Mouse (Mus musculus) fat pad, adult 2 months (tissue): Measurements from ENCODE around the gene Fcer1g.
"Not testable (repeated sequence)": the region's sequence is repeated elsewhere in the genome, so short reads cannot be mapped to it uniquely, and the experiment has no call there.

Experiments
- DNase-seq: peaks from one replicate; pipeline ENCODE4 v3.0.0-alpha.2; 2011; ENCODE audit warnings: low read depth, low spot score; ENCODE audit errors: extremely low read depth

Fcer1g gene

DNA sequence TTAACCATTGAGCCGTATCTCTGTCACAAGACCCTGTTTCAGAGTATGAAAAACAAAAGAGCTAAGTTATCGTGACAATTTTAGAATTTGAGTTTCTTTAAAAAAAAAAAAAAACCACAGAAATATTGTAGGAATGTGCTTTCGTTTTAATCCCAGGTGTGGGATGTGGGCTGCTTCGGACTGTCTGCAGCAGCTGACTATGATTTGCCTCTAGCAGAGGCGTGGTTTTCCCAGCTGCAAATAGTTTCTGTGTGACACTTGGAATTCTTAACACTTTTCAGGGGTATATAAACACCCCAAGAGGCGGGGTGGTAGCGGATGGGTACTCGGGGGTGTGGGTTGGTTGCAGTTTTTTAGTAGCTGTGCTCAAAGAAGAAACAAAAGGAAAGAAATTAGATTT lies 11.2 kb upstream of the Fcer1g start:
- no peak for DNase-seq

DNA sequence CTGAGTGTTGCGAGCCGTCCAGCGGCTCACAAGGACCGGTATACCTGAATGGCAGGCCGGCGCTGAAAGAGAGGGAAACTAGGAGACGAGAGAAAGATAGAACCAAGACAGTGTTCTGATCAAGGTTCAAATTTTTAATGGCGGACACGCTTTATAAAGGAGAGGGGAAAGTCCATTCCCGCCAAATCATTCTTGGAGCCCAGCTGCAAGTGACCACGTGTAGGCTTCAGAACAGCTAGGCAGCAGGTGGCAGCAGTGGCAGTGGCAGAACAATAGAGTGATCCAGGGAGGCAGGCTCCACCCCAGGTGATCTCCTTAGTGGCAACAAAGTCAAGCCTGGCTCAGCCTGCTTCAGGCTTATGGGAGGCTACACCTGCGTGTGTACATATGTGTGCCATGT lies 7.8 kb upstream of the Fcer1g start:
- not testable (repeated sequence) for DNase-seq

DNA sequence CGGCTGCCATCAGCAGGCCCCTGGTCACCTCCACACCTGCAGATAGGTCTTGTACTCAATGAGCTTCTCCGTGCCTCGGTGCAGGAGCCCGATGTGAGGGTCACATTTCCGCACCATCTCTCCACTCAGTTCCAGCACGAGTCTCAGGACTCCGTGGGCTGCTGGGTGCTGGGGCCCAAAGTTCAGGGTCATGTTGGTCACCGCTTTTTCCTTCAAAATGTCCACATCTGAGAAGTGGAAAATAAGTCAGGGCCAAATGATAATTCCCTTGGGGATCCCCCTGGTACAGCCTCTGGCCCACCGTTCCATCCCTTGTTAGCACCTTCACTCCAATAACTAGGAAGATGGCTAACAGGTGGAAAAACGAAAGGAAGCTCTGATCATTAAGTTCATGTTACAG lies 6.7 kb upstream of the Fcer1g start:
- no peak for DNase-seq

DNA sequence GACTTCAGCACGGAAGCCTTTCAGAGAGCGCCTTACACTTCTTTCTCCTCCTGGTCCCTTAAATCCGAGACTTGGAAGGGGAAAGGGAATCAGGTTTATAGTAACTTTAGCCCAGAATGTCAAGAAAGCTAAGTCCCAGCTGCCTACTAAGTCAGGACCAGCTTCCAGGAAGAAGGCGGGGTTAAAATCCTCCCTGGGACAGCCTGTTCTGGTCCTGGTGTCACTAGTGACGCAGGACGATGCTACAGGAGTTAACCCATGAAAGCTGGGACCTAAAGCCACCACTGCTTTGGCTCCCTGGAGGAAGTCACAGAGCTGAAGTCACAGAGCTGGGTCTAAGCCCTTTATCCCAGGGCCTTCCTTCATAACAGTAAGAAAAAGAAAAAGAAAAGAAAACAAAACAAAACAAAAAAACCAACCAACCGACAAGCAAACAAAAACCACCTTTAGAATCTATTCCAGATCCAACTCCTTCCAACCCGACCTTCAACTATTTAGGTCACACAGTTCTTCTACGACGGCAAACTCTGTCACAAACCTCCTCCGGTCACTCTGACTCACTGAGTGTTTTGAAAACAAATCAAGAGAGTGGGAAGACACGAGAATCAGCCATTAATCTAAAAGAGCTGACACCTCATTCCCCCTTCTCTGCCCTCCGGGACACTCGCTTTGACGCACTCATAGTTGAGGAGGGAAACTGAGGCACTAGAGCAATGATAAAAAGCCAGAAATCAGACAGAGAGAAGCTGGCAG lies 6.0 kb upstream of the Fcer1g start:
- DNase-seq: no peak

DNA sequence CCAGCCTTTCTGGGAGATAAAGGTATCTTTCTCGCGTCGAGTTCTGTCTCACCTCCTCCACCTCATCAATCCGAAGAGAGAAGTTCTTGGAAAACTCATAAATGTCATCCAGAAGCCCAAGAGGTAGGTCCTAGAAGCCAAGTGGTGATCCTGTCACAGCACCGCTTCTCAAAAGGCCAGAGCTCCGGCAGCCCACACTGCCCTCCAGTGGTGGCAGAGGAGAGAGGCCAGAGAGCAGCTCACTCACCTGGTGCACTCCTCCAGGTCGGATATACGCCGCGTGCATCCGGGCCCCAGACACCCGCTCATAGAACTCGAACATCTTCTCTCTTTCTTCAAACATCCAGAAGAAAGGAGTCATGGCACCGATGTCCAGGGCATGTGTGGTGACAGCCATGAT lies 4.3 kb upstream of the Fcer1g start:
- DNase-seq: no peak

DNA sequence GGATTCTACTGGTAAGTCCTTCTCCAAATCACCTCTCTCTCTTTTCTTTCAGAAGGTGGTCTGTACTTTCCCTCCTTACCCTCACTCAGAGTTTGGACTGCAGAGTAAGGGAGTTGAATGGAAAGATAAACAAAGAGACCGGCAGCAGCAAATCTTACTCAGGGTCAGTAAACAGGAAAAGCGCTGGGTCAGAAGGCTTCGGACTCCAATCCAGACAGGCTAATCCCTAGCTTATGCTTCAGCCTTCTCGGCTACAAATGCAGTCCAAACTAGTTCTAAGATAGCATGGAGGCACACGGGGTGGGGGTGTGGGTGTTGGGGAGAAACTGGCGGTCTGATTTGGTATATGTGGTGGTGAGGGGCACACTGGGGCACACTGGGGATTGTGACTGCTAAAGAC lies 3.3 kb upstream of the Fcer1g start:
- no peak for DNase-seq

DNA sequence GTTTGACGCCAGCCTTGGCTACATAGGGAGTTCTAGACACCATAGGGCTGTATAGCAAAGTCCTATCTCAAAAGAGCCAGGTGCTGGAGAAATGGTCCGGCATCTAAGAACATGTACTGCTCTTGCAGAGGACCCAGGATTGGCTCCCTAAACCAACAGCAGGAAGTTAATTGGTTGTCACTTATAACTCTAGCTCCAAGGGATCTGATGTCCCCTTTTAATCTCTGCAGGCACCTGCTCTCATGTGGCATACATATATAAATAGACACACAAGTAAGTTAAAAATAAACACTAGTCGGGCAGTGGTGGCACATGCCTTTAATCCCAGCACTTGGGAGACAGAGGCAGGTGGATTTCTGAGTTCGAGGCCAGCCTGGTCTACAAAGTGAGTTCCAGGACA lies 1.6 kb upstream of the Fcer1g start:
- DNase-seq: no peak

DNA sequence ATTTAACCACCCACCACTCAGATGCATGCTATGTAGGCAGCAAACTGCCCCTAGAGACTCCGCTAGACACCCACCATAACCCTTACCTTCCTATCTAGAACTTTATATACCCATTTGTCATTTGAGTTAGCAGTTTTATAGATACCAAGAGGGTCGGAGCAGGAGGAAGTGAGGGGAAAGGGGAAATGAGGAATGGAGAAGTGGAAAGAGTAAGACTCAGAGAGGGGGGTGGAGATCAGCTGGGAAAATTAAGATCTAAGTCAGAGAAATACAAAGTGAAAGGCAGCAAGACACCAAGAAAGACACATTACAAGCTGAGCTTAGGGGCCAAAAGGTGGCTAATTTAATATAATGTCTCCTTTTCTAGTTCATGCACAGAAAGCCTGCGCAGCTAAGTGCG lies 373 bp upstream of the Fcer1g start:
- no peak for DNase-seq

DNA sequence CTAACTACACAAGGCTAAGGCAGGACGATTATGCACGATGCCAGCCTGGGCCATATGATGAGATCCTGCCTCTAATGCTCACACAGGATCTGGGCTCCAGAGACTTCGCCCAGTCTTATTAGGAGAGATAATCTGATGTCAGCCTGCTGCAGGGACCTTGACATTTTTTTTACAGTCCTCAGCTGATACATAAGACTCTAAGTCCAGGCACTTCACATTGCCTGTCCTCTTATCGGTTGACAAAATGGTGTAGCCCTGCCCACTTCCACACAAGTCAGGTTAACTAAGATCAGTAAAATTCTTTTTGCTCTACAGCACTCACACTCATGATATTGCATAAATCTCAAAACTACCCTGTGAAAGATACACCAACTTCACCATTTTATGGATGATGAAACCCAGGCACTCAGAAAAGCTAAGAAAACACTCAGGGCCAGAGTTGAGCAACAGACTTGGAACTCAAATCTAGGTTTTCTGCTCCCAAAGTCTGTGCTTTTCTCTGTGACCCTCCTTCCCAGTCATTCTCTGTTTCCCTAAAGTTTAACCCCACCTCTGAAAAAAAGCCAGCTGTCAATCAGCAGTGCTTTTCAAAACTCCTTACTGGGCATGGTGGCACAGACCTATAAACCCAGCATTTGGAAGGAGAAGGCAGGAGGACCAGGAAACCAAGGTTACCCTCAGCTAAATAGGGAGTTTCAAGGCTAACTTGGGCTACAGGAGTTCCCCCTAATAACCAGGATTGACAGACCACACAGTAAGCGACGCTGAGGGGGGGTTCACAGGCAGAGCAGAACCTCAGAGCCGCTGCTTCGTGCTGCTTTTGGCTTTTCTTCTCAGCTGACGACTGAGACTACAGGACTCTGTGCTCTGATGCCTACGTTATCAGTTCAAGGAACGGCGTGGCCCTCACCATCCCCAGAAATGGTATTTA lies 1.1 kb downstream of the Fcer1g start:
- no peak for DNase-seq

DNA sequence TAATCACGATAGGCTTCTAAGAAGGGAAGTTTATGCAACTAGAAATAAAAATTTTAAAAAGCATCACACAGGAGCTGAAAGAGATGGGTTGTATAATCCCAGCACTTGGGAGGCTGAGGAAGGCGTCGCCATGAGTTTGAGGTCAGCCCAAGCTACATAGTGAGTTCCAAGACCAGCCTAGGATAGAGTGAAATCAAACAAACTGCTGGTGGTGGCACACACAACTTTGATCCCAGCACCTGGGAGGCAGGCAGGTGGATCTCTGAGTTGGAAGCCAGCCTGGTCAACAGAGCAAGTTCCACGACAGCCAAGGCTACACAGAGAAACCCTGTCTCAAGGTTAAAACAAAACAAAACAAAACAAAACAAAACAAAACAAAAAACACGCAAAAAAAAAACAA lies 1.8 kb downstream of the Fcer1g start:
- DNase-seq: no peak

DNA sequence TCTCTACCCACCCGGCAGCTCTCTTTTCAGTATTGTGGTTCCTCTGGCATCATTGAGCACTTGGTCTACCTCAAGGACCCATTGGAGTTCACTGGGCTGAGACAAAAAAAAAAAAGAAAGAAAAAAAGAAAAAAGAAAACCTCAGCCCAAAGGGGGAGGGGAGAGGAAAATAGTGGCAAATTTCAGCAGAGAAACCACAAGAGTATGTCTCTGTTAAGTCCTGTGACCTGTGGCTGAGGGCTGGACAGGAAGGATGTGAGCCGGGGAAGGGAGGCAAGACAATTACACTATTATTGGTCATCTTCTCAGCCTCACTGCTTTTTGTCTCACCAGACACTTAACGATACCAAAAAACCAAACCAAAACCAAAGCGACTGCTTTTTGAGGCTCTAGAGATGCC lies 2.3 kb downstream of the Fcer1g start:
- no peak for DNase-seq

DNA sequence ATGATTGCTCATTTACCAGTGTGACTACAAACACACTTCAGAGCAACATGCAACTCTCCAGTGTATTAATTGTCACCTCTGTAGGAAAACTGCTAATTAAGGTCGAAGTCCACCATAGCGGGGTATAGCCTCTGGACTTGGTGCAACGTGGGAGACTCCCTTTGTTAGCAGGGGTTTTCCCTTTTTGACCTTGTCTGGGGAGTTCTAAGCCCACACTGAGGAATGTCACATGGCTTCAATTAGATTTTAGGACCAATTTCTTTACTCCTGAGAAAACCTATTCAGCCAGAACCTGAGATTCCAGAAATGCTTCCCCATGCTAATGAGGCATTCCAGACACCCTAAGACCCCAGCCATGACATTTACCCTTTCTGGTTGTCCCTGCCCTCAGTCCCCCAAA lies 4.0 kb downstream of the Fcer1g start:
- no peak for DNase-seq

DNA sequence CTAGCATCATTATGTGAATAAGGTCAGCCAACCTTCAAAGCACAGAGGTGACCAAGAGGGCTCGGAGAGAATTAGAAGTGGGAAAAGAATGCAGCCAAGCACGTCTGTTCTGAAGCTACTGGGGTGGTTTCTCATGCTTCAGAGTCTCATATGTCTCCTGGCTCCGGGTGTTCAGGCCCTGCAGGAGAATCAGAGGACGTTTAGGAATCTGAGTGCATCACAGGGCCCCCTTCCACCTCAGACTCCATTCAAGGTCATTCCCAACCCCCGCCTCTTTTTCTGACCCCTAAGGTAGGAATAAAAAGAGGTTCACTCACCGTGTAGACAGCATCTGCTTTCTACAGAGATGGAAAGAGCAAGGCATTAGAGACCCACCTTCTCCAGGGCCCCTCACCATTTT lies 4.4 kb downstream of the Fcer1g start:
- no peak for DNase-seq

DNA sequence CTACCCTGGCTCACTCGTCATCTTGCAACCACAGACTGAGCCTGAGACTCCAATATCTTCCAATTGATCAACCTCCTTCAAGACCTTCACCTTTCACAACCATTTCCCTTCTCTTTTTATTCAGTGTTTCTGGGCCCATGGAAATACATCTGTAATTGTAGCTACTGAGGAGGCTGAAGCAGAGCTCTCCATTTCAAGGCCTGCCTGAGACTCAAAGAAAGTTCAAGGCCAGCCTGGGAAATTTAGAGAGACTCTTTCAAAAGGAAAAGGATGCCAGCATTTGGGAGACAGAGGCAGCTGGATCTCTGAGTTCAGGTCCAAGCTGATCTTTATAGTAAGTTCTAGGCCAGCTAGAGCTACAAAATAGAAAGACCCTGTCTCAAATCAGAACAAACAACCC lies 6.3 kb downstream of the Fcer1g start:
- DNase-seq: no peak

DNA sequence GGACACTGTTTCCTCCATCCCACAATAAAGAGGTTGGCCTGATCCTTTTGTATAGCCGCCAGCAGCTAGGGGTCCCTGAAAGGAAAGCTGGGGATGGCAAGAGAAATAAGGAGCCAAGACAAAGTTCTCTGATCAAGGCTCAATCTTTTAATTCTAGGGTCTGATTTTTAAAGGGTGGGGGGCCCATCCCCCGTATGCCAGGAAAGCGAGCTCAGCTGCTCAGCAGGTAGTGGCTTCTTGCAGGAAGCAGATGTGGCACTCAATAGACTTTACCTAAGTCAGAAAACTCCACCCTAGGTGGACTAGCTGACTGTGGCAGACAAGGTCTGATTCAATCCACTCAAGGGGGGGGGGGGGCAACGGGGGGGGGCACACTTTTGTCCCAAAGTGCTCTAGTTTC lies 7.4 kb downstream of the Fcer1g start:
- no peak for DNase-seq

DNA sequence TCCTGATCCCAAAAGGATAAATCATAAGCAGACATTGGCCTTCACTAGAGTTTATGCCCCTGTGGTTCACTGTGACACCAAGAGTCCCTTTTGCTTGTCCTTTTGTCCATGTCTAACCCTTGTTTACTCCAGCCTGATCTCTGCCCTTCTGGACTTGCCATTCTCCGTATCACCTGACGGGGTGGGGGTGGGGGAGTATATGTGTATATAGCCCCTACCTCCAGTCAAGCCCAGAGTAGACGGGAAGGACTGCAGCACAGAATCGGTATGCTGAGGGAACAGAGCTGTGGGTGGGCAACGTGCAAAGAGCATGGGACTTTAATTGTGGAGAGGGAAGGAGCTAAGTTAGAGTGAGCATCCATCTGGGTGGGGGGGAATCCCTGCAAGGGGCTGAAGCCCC lies 9.3 kb downstream of the Fcer1g start, which contains the start of gene Apoa2:
TSS of gene Apoa2 (plus strand) at position 198 of the 400 bp plus-strand sequence.
- DNase-seq: no peak

DNA sequence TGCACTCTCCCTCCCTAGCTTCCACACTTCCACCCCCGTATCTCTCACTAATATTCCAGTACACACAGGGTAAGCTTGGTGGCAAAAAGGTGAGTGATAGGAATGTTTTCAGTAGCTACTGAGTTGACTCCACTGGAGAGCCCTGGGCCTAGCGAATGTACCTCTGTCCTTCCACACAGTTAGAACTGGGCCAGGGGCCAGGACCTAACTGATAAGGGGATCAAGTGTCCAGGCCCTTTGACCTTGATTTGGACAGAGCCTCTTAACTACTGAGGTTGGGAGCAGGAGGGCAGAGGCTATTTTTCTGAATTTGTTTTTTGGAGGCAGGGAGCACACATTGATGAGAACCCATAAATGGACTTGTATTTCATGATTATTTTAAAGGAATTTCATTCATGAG lies 10.4 kb downstream of the Fcer1g start:
- no peak for DNase-seq

DNA sequence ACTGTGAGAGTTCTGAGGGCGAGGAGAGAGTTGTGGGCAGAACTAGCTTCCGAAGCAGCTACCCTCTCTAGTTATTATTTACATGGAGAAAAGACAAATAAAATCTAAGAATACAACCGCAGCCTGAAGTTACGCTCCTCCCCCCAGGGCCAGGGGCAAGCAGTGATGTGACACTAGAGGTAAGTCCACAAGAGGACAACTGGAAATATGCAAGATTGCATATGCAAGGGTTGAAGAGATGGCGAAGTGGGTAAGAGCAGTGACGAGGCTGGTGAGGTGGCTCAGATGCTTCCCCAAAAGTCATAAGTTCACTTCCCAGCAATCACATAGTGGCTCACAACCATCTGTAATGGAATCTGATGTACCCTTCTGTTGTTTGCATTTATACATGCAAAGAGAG lies 11.0 kb downstream of the Fcer1g start:
- DNase-seq: no peak

DNA sequence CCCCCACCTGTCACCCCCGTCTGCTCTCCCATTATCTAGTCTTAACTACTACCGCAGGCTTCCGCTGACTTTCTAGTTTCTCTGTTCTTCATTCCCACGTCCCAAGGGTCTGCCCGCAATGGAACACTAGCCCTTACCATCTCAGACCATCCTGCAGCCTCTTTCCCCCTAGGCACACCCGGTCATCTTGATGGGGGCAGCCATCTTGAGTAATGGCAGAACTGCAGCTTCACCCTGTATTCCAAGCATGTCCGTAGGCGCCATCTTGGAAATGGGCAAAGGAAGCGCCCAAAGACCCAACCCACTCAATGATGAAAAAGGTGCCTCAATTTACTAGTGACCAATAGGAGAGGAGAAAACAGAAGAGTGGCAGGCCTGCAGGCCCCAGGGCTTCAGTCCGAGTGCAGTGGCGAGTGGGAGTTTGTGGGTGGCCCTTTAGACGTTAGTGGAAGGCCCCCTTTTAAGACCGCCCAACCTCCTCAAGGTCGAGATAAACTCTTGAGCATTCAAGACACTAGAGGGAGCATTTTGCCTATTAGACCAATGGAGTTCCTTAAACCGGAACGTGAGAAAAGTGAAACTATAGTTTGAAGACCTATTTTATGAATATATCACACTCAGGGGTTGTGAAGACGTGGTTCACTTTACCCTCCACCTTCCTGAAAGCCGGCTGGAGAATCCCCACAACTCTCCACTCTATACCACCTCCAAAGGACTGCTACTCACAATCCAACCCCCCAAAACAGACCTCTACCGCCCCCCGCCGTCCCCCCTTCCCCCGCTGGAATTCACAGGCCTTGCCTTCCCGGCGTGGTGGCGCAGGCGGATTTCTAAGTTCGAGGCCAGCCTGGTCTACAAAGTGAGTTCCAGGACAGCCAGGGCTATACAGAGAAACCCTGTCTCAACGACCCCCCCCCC lies 11.7 kb downstream of the Fcer1g start, which contains the start of gene Tomm40l:
TSS of gene Tomm40l (minus strand) at position 277 of the 918 bp plus-strand sequence.
- DNase-seq: peak; percentile 99

DNA sequence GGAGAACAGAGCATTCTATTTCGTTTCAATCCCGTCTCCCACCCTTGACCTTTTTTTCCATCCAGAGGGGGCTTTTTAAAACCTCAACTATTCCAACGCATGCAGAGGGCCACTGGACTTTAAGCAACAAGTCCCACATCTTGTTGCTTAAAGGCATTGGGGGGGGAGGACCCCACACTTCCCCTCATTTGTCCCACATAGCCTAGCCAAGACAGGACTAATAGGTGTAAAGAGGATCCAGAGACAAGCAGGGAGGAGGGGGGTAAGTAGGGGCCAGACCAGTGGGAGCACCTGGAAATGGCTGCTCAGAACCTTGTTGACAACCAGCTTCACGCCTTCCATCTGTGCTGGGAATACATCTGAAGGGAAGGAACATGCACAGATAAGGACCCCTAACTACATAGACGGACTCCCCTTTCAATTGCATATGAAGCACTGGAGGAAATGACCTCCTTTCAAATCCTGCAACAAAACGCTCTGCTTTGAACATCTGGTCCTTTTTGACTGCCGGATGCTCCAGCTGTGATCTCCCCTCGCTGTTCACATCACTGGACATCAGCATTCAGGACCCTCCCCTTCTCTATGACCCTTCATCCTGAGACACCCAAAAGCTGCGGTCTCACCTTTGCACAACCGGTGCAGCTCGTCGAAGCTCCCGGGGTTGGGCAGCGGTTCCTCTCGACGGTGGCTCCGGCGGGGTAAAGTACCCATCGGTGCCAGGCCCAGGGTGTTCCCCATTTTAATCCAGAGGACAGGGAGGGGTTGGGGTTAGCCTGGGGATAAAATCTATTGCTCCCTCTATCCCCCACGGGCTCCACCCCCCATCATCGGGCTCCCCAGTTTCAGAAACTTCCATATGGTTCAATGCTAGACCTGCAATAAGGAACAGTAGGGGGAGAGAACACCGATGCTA lies 12.6 kb downstream of the Fcer1g start:
- no peak for DNase-seq
